Mouse (Mus musculus): ENCODE measurements around the gene Fam166a.

- TF ChIP-seq EP300 (optimal IDR thresholded peaks at IDR 0.05) (no peak), CTCF (IDR thresholded peaks at IDR 0.05; ENCODE audit: low read depth) (no peak)
These were observed 38.9 kb upstream of the Fam166a start for GRCm38 (mm10) chr2:25179566-25180217.

Data from stomach, postnatal 0 days (tissue).